Mouse (Mus musculus) embryo, embryonic 10.5 days (tissue): ENCODE results near the gene Fam178b.
"Not testable (repeated sequence)": the region's sequence is repeated elsewhere in the genome, so short reads cannot be mapped to it uniquely, and the experiment has no call there.

ENCODE experiments used
- DNase-seq: peaks from one replicate; pipeline ENCODE4 v3.0.0-alpha.2; 2015; ENCODE audit warnings: low spot score

The Fam178b gene

GRCm38 (mm10) chr1:36672648-36673350 is 10.2 kb downstream of the Fam178b start:
- peak; percentile 24 for DNase-seq

GRCm38 (mm10) chr1:36671260-36671659 is 11.7 kb downstream of the Fam178b start:
- DNase-seq = no peak

- DNase-seq = no peak
These were observed 12.7 kb downstream of the Fam178b start for GRCm38 (mm10) chr1:36670256-36670655.

GRCm38 (mm10) chr1:36668007-36668406 is 15.0 kb downstream of the Fam178b start:
- DNase-seq = not testable (repeated sequence)

- no peak for DNase-seq
These were observed 17.0 kb downstream of the Fam178b start for GRCm38 (mm10) chr1:36665934-36666333.

GRCm38 (mm10) chr1:36665165-36665723 is 17.7 kb downstream of the Fam178b start:
- peak; percentile 50 for DNase-seq

- DNase-seq = no peak
These were observed 18.5 kb downstream of the Fam178b start for GRCm38 (mm10) chr1:36664457-36664856.

- no peak for DNase-seq
These were observed 24.2 kb downstream of the Fam178b start for GRCm38 (mm10) chr1:36658621-36659399.

- no peak for DNase-seq
These were observed 25.1 kb downstream of the Fam178b start for GRCm38 (mm10) chr1:36657658-36658415.

- DNase-seq = no peak
These were observed 26.8 kb downstream of the Fam178b start for GRCm38 (mm10) chr1:36656233-36656632.

- no peak for DNase-seq
These were observed 27.9 kb downstream of the Fam178b start for GRCm38 (mm10) chr1:36655039-36655438.

GRCm38 (mm10) chr1:36647631-36648030 is 35.4 kb downstream of the Fam178b start:
- DNase-seq = no peak

GRCm38 (mm10) chr1:36646285-36646684 is 36.7 kb downstream of the Fam178b start:
- DNase-seq = no peak

GRCm38 (mm10) chr1:36644615-36645007 is 38.4 kb downstream of the Fam178b start:
- DNase-seq = no peak

- no peak for DNase-seq
These were observed 38.9 kb downstream of the Fam178b start for GRCm38 (mm10) chr1:36643957-36644614.

GRCm38 (mm10) chr1:36635826-36636485 is 47.0 kb downstream of the Fam178b start:
- DNase-seq = no peak

GRCm38 (mm10) chr1:36634940-36635339 is 48.0 kb downstream of the Fam178b start:
- DNase-seq = peak; percentile 81

GRCm38 (mm10) chr1:36633920-36634319 is 49.1 kb downstream of the Fam178b start:
- DNase-seq = no peak

- DNase-seq = no peak
These were observed 50.1 kb downstream of the Fam178b start for GRCm38 (mm10) chr1:36632846-36633245.

GRCm38 (mm10) chr1:36632090-36632489 is 50.9 kb downstream of the Fam178b start:
- DNase-seq = no peak

GRCm38 (mm10) chr1:36631391-36631790 is 51.6 kb downstream of the Fam178b start:
- DNase-seq = peak; percentile 31
